Mouse (Mus musculus) midbrain, embryonic 16.5 days (tissue): ENCODE results near the gene Apba1. TPM values are rescaled to one million over a fixed set of nuclear protein-coding genes. Genes with fewer than 3 reads are reported as not detected.
A peak's percentile ranks its signal among the peaks of the same experiment; 100 is the strongest.

Experiments used
- ATAC-seq: fragments of 200-750 bp; cut with Nextera tagmentation; 2 replicates; pipeline ENCODE4 v1.8.0; 2017; ENCODE audit warnings: moderate TSS enrichment
- H3K27ac ChIP-seq: fragments of 300-500 bp; sonication (generic); 2 replicates; pipeline ENCODE4 v1.5.1; 2014; ENCODE audit warnings: mild to moderate bottlenecking, low read length, mixed read lengths
- H3K27me3 ChIP-seq: fragments of 300-500 bp; sonication (generic); 2 replicates; pipeline ENCODE4 v1.6.1; 2014; ENCODE audit warnings: low read depth, low read length, mixed read lengths; ENCODE audit not compliant: control insufficient read depth, insufficient read depth
- H3K36me3 ChIP-seq: fragments of 300-500 bp; sonication (generic); 2 replicates; pipeline ENCODE4 v1.6.1; 2014; ENCODE audit warnings: mild to moderate bottlenecking, low read length, moderate library complexity, mixed read lengths; ENCODE audit not compliant: control insufficient read depth, insufficient read depth
- H3K4me1 ChIP-seq: fragments of 300-500 bp; sonication (generic); 2 replicates; pipeline ENCODE4 v1.6.1; 2014; ENCODE audit warnings: mild to moderate bottlenecking, low read length, mixed read lengths; ENCODE audit not compliant: control insufficient read depth, insufficient read depth
- H3K4me2 ChIP-seq: fragments of 300-500 bp; sonication (generic); 2 replicates; pipeline ENCODE4 v1.6.1; 2014; ENCODE audit warnings: mild to moderate bottlenecking, low read length, mixed read lengths
- H3K4me3 ChIP-seq: fragments of 300-500 bp; sonication (generic); 2 replicates; pipeline ENCODE4 v1.5.1; 2014; ENCODE audit warnings: low read depth, mild to moderate bottlenecking, low read length, moderate library complexity, mixed read lengths
- H3K9ac ChIP-seq: fragments of 300-500 bp; sonication (generic); 2 replicates; pipeline ENCODE4 v1.6.1; 2014; ENCODE audit warnings: low read depth, low read length, mixed read lengths
- H3K9me3 ChIP-seq: fragments of 300-500 bp; sonication (generic); replicated peaks from 2 replicates; pipeline ENCODE4 v1.6.1; 2014; ENCODE audit warnings: mild to moderate bottlenecking, low read length, mixed read lengths; ENCODE audit not compliant: control insufficient read depth, poor library complexity, severe bottlenecking
- WGBS: fragments of 180-500 bp; shearing (Covaris S2); extraction: QIAGEN DNeasy Blood & Tissue Kit; methylation state at CpG from one replicate; pipeline ENCODE4 v1.1.7; 2014; 5-methylcytosine and 5-hydroxymethylcytosine counted together
- polyA plus RNA-seq: library from polyadenylated mRNA; unstranded; fragments of >200 nt; fragmentation: Nextera tagmentation; extraction: Ambion mirVana; gene quantifications from 2 replicates; pipeline ENCODE4 v1.2.1, GENCODE M21; 2015

Apba1 gene
- 10.9 and 12.3 TPM in 2 replicates for polyA plus RNA-seq

- Histone ChIP-seq H3K9me3 (no peaks in the 10 kb centered on the region), H3K27me3 (no peaks in the 10 kb centered on the region), H3K4me1 (peaks cover 20% of the 10 kb centered on the region), H3K4me3 (peak within 1 kb of the TSS; percentile 85), H3K4me2 (peak within 1 kb of the TSS; percentile 60), H3K36me3 (no peaks in the 10 kb centered on the region), H3K27ac (peak within 1 kb of the TSS; percentile 99), H3K9ac (peak within 1 kb of the TSS; percentile 93)
- under 1% methylated on average over 65 of the region's 98 CpGs for WGBS
- peak; percentile 91 for ATAC-seq
Measured at GRCm38 (mm10) chr19:23758554-23759321, at the start of gene Apba1. Gene Apba1 (plus strand): TSS chr19:23758887.

- no peak overlapping the region for H3K9ac ChIP-seq
- no peaks in the 10 kb centered on the region for H3K9me3 ChIP-seq
- no peaks in the 10 kb centered on the region for H3K4me1 ChIP-seq
- 76% methylated on average over 3 of the region's 3 CpGs for WGBS
- no peak overlapping the region for H3K27ac ChIP-seq
- no peaks in the 10 kb centered on the region for H3K27me3 ChIP-seq
- H3K4me2 ChIP-seq, result no peak overlapping the region
- no peak for ATAC-seq
- no peaks in the 10 kb centered on the region for H3K36me3 ChIP-seq
- H3K4me3 ChIP-seq, result no peak overlapping the region
Measured at GRCm38 (mm10) chr19:23746506-23746905, 12.2 kb upstream of the Apba1 start.

GRCm38 (mm10) chr19:23757011-23757410, 1.7 kb upstream of the Apba1 start:
- ATAC-seq, result no peak
- Histone ChIP-seq H3K9me3 (no peaks in the 10 kb centered on the region), H3K4me2 (peak overlapping the region; percentile 5; the same call in 1 of the 2 replicates), H3K9ac (no peak overlapping the region), H3K4me1 (peaks cover 19% of the 10 kb centered on the region), H3K27me3 (no peaks in the 10 kb centered on the region), H3K27ac (no peak overlapping the region), H3K36me3 (no peaks in the 10 kb centered on the region), H3K4me3 (no peak overlapping the region)
- WGBS, result 15% methylated on average over 7 of the region's 7 CpGs

GRCm38 (mm10) chr19:23757961-23758553, 630 bp upstream of the Apba1 start:
- Histone ChIP-seq H3K4me2 (peak overlapping the region; percentile 60), H3K9ac (peak overlapping the region; percentile 93), H3K27me3 (no peaks in the 10 kb centered on the region), H3K27ac (peak overlapping the region; percentile 99), H3K4me3 (peak overlapping the region; percentile 85), H3K4me1 (peaks cover 19% of the 10 kb centered on the region), H3K9me3 (no peaks in the 10 kb centered on the region), H3K36me3 (no peaks in the 10 kb centered on the region)
- peak; percentile 84 for ATAC-seq
- WGBS, result 1% methylated on average over 40 of the region's 40 CpGs

GRCm38 (mm10) chr19:23759322-23759945, 747 bp downstream of the Apba1 start:
- H3K4me1 ChIP-seq, result peaks cover 25% of the 10 kb centered on the region
- peak overlapping the region; percentile 99 for H3K27ac ChIP-seq
- peak overlapping the region; percentile 93 for H3K9ac ChIP-seq

GRCm38 (mm10) chr19:23763371-23763770, 4.7 kb downstream of the Apba1 start:
- H3K9ac ChIP-seq, result no peak overlapping the region
- no peak overlapping the region for H3K4me2 ChIP-seq
- WGBS, result 88% methylated on average over 6 of the region's 6 CpGs
- ATAC-seq, result no peak
- H3K27me3 ChIP-seq, result no peaks in the 10 kb centered on the region
- peaks cover 22% of the 10 kb centered on the region for H3K4me1 ChIP-seq
- no peak overlapping the region for H3K4me3 ChIP-seq
- H3K36me3 ChIP-seq, result no peaks in the 10 kb centered on the region
- H3K9me3 ChIP-seq, result no peaks in the 10 kb centered on the region
- no peak overlapping the region for H3K27ac ChIP-seq

More at GRCm38 (mm10) chr19:23759322-23759945, 747 bp downstream of the Apba1 start:
- H3K4me2 ChIP-seq, result peak overlapping the region; percentile 60
- H3K27me3 ChIP-seq, result no peaks in the 10 kb centered on the region
- WGBS, result 1% methylated on average over 17 of the region's 17 CpGs
- peak overlapping the region; percentile 85 for H3K4me3 ChIP-seq
- H3K36me3 ChIP-seq, result no peaks in the 10 kb centered on the region
- no peaks in the 10 kb centered on the region for H3K9me3 ChIP-seq
- no peak; the same call in 1 of the 2 replicates for ATAC-seq

GRCm38 (mm10) chr19:23764051-23764450, 5.4 kb downstream of the Apba1 start:
- H3K27me3 ChIP-seq, result no peaks in the 10 kb centered on the region
- no peak overlapping the region for H3K4me2 ChIP-seq
- no peak overlapping the region for H3K27ac ChIP-seq
- peaks cover 22% of the 10 kb centered on the region for H3K4me1 ChIP-seq
- WGBS, result 28% methylated on average over 2 of the region's 2 CpGs
- H3K9me3 ChIP-seq, result no peaks in the 10 kb centered on the region
- H3K36me3 ChIP-seq, result no peaks in the 10 kb centered on the region
- no peak overlapping the region for H3K4me3 ChIP-seq
- no peak for ATAC-seq
- no peak overlapping the region for H3K9ac ChIP-seq

- Histone ChIP-seq H3K36me3 (no peaks in the 10 kb centered on the region), H3K4me2 (no peak overlapping the region), H3K4me3 (no peak overlapping the region), H3K4me1 (peaks cover 14% of the 10 kb centered on the region), H3K9me3 (no peaks in the 10 kb centered on the region), H3K9ac (no peak overlapping the region), H3K27ac (no peak overlapping the region), H3K27me3 (no peaks in the 10 kb centered on the region)
- WGBS, result 40% methylated on average over 5 of the region's 5 CpGs
- no peak for ATAC-seq
Measured at GRCm38 (mm10) chr19:23768864-23769263, 10.2 kb downstream of the Apba1 start.
